Mouse (Mus musculus) embryo, embryonic 10 days (tissue): Measurements from ENCODE around the gene Cemip.
"Not testable (repeated sequence)": the region's sequence is repeated elsewhere in the genome, so short reads cannot be mapped to it uniquely, and the experiment has no call there.

Experiments
- DNase-seq: peaks from one replicate; pipeline ENCODE4 v3.0.0-alpha.2; 2015; ENCODE audit warnings: low spot score

Gene Cemip

DNA sequence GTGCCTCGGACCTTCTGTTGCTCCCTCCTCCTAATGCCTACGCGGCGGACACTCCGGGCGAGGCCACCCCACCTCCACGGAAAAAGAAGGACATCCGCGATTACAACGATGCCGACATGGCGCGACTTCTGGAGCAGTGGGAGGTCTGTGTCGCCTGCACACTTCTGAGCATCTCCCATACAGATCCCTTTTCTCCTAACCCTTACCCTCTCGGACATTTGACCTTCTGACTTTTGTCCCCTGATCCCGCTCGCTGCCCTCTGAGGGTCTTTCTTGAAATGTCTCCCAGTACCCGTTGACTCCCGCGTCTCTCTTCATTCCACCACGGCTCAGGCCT lies 194.0 kb downstream of the Cemip start:
- DNase-seq, result peak; percentile 44

- DNase-seq, result peak; percentile 99
Observed at GRCm38 (mm10) chr7:83891433-83892332, 194.6 kb downstream of the Cemip start.

GRCm38 (mm10) chr7:83889946-83890345 lies 196.4 kb downstream of the Cemip start:
- DNase-seq, result not testable (repeated sequence)

- no peak for DNase-seq
Observed at GRCm38 (mm10) chr7:83889383-83889782, 196.9 kb downstream of the Cemip start.

GRCm38 (mm10) chr7:83886366-83887129 lies 199.8 kb downstream of the Cemip start:
- peak; percentile 53 for DNase-seq

DNA sequence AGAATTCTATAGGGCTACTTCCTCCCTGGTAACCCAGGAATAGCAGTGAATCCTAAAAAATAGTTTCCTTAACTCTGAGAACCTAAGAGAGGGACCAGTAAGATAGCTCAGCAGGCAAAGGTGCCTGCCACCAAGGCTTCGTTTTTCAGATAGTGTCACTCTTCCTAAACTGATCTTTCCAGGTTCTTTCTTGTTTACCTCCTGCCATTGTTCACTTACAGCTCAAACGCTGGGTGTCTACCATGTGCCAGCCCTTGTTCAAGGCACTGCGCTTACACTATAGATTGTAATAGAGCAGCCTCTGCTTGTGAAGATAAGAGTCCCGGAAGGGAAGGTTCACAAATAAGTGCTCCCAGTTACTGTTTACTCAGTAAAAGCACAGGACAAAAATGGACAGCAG lies 200.5 kb downstream of the Cemip start:
- DNase-seq, result no peak

DNA sequence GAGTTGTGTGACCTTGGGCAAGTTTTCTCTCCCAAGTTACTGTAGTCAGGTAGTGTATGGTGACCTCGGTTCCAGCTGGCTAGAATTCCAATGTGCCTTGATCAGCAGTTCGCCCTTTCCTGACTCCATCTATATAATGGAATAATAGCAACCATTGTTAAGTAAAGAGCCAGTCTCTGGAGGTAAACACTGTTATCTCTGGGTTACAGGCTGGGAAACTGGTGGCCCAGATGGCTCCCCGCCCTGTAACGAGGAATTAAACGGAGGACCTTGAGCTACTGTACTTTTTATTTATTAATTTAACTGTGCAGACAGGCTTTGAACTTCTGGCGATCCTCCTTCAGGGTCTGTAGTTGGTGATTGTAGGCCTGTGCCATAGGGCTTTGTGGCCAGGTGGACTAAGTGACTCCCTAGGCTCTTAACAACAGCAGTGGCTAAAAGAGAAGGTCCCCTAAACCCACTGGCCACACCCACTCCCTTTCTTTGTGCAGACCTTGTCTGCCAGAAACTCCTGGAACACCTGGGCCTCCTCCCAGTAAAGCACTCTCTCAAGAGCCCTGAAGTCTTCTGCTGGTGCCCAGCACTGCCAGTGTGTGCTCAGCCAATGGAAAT lies 201.3 kb downstream of the Cemip start:
- peak; percentile 10 for DNase-seq

- peak; percentile 92 for DNase-seq
Observed at GRCm38 (mm10) chr7:83884021-83884658, 202.2 kb downstream of the Cemip start, which contains the start of the genes Tlnrd1 and Mesd. Gene Tlnrd1 (minus strand): TSS chr7:83884305. Gene Mesd (plus strand): TSS chr7:83884466.

- DNase-seq, result peak; percentile 85
Observed at GRCm38 (mm10) chr7:83883276-83884020, 202.9 kb downstream of the Cemip start.
